Mouse (Mus musculus) neural tube, embryonic 12.5 days (tissue): ENCODE data around the gene Npm1. TPM values are rescaled to one million over a fixed set of nuclear protein-coding genes. Genes with fewer than 3 reads are reported as not detected.

Experiments
- ATAC-seq: fragments of 200-750 bp; cut with Nextera tagmentation; 2 replicates; pipeline ENCODE4 v1.8.0; 2017; ENCODE audit warnings: low read depth, mild to moderate bottlenecking, moderate TSS enrichment, moderate library complexity; ENCODE audit not compliant: low FRiP score
- H3K27ac ChIP-seq: fragments of 300-500 bp; sonication (generic); 2 replicates; pipeline ENCODE4 v1.5.1; 2016
- H3K27me3 ChIP-seq: fragments of 300-500 bp; sonication (generic); replicated peaks from 2 replicates; pipeline ENCODE4 v1.6.1; 2016; ENCODE audit warnings: mild to moderate bottlenecking
- H3K36me3 ChIP-seq: fragments of 300-500 bp; sonication (generic); 2 replicates; pipeline ENCODE4 v1.6.1; 2016; ENCODE audit warnings: mild to moderate bottlenecking
- H3K4me1 ChIP-seq: fragments of 300-500 bp; sonication (generic); 2 replicates; pipeline ENCODE4 v1.6.1; 2016
- H3K4me2 ChIP-seq: fragments of 300-500 bp; sonication (generic); replicated peaks from 2 replicates; pipeline ENCODE4 v1.6.1; 2016; ENCODE audit warnings: mild to moderate bottlenecking
- H3K4me3 ChIP-seq: fragments of 300-500 bp; sonication (generic); 2 replicates; pipeline ENCODE4 v1.5.1; 2016
- H3K9ac ChIP-seq: fragments of 300-500 bp; sonication (generic); 2 replicates; pipeline ENCODE4 v1.6.1; 2016; ENCODE audit warnings: mild to moderate bottlenecking
- H3K9me3 ChIP-seq: fragments of 300-500 bp; sonication (generic); 2 replicates; pipeline ENCODE4 v1.6.1; 2016; ENCODE audit warnings: mild to moderate bottlenecking
- WGBS: fragments of 180-500 bp; shearing (Covaris S2); methylation state at CpG from one replicate; pipeline ENCODE4 v1.1.7; 2016; 5-methylcytosine and 5-hydroxymethylcytosine counted together
- polyA plus RNA-seq: library from polyadenylated mRNA; unstranded; fragments of >200 nt; fragmentation: Nextera tagmentation; extraction: Ambion mirVana; gene quantifications from 2 replicates; pipeline ENCODE4 v1.2.1, GENCODE M21; 2016

The Npm1 gene
- polyA plus RNA-seq, 1 experiment from 2014 or later: 614 TPM

GRCm38 (mm10) chr11:33104911-33105316 is 58.1 kb downstream of the Npm1 start:
- Histone ChIP-seq H3K9me3 (no peaks in the 10 kb centered on the region), H3K27ac (no peak overlapping the region), H3K4me3 (no peak overlapping the region), H3K27me3 (no peaks in the 10 kb centered on the region), H3K4me2 (no peak overlapping the region), H3K36me3 (no peaks in the 10 kb centered on the region), H3K9ac (no peak overlapping the region), H3K4me1 (peaks cover 5% of the 10 kb centered on the region)
- ATAC-seq: no peak
- 67% methylated on average over 8 of the region's 8 CpGs for WGBS

GRCm38 (mm10) chr11:33103291-33103943 is 59.6 kb downstream of the Npm1 start:
- Histone ChIP-seq H3K4me2 (no peak overlapping the region), H3K36me3 (no peaks in the 10 kb centered on the region), H3K9ac (no peak overlapping the region), H3K27me3 (no peaks in the 10 kb centered on the region), H3K27ac (no peak overlapping the region), H3K4me1 (peaks cover 11% of the 10 kb centered on the region), H3K4me3 (no peak overlapping the region), H3K9me3 (no peaks in the 10 kb centered on the region)
- no peak for ATAC-seq
- 89% methylated on average over 13 of the region's 13 CpGs for WGBS

Other genes with a start within 250 kb of the Npm1 start
- 9.2 and 12.9 TPM in 2 replicates for gene Fgf18, start 15.8 kb downstream of the Npm1 start, polyA plus RNA-seq
- gene Tlx3, start 40.4 kb upstream of the Npm1 start, polyA plus RNA-seq: 64.6 and 83.5 TPM in 2 replicates
- not detected in 2 replicates for gene Gm12117, start 113.5 kb upstream of the Npm1 start, polyA plus RNA-seq